Mouse (Mus musculus): ENCODE data around the gene Rft1.

- TF ChIP-seq CTCF (conservative IDR thresholded peaks at IDR 0.05; ENCODE audit: low read length) (no peak), POU5F1 (IDR thresholded peaks at IDR 0.05; ENCODE audit: borderline replicate concordance, low read length) (no peak)
Measured at GRCm38 (mm10) chr14:30637087-30637486, 17.1 kb upstream of the Rft1 start.

Measured in E14TG2a.4 (cell line).